Mouse (Mus musculus): ENCODE data around the gene A930017K11Rik. TPM values are rescaled to one million over a fixed set of nuclear protein-coding genes. Genes with fewer than 3 reads are reported as not detected.

The A930017K11Rik gene
- polyA plus RNA-seq (2016; fragmentation: Nextera tagmentation; extraction: Ambion mirVana): 0.08 and 0.13 TPM in 2 replicates

DNA sequence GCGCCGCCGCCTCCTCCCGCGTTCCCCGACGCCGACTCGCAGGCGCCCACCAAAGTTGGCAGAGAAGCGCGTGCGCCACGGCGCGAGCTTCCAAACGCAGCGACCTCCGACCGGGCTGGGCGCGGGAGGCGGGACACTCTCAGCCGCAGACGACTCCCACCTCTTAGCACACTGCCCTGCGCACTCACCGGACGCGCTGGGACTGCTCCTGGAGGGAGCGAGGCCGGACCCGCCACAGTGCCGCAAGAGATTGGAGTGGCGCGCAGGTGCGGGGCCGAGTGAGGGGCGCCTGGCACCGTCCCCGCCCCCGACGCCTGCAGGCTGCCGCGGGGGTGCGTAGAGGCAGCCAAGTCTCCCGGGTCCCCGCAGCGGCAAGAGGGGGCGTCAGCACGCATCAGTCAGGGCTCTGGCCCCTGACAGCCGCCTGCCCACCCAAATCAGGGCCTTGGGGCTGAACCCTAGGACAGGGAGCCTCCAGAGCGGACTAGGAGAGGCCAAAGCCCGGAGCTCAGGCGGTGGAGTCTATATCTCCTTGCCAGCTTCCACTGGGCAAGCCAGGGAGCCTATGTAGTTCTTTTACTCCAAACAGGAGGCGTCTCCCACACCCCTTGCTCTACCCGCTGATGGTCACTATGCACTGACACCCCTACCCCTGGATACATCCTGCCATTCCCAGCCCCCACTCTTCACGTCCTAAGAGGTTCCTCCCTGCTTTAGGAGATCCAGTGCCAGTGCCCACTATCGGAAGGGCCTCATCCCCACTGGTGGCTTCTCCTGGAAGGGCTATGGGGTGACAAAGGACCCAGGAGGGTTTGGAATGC is at the start of gene A930017K11Rik:
TSS of gene A930017K11Rik (minus strand) at position 763 of the 821 bp plus-strand sequence.
- peak within 1 kb of the TSS; percentile 36 for H3K4me3 ChIP-seq (replicated peaks)
- no peak within 1 kb of the TSS for H3K27ac ChIP-seq
- no peaks in the 10 kb centered on the region for H3K36me3 ChIP-seq (replicated peaks)
- H3K4me1 ChIP-seq: peaks cover 11% of the 10 kb centered on the region
- peaks cover 48% of the 10 kb centered on the region for H3K27me3 ChIP-seq
- H3K9ac ChIP-seq: no peak within 1 kb of the TSS
- peak within 1 kb of the TSS; percentile 54 for H3K4me2 ChIP-seq
- no peaks in the 10 kb centered on the region for H3K9me3 ChIP-seq
- WGBS: under 1% methylated on average over 51 of the region's 58 CpGs
- ATAC-seq (ENCODE audit: low FRiP score): no peak

- Histone ChIP-seq H3K27me3 (no peaks in the 10 kb centered on the region), H3K9ac (no peak overlapping the region), H3K27ac (no peak overlapping the region), H3K36me3 (replicated peaks) (peaks cover 66% of the 10 kb centered on the region), H3K9me3 (no peaks in the 10 kb centered on the region), H3K4me2 (no peak overlapping the region), H3K4me1 (no peaks in the 10 kb centered on the region), H3K4me3 (replicated peaks) (no peak overlapping the region)
- no peak for ATAC-seq (ENCODE audit: low FRiP score)
- WGBS: 92% methylated on average over 11 of the region's 11 CpGs
Observed at GRCm38 (mm10) chr17:25998425-25998824, 46.1 kb upstream of the A930017K11Rik start.

DNA sequence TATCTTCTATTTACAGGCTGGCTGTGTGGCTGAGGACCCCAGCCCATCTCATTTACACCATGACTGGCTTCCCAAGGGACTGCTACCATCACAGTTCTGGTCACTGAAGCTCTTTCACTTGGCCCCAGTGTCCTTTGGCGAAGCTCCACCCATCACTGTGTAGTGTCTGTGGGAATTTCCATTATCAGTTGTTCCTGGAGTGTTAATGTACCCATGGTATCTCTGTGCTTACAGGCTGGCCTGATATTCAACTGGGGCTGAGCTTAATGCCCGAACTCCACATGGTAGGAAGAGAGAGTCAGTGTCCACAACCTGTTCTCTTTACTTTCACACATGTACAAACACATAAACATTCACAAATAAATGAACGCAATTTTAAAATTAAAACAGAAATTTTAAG is 41.1 kb upstream of the A930017K11Rik start:
- WGBS: 91% methylated on average over 3 of the region's 3 CpGs
- ATAC-seq (ENCODE audit: low FRiP score): no peak
- H3K36me3 ChIP-seq (replicated peaks): peaks cover 80% of the 10 kb centered on the region

DNA sequence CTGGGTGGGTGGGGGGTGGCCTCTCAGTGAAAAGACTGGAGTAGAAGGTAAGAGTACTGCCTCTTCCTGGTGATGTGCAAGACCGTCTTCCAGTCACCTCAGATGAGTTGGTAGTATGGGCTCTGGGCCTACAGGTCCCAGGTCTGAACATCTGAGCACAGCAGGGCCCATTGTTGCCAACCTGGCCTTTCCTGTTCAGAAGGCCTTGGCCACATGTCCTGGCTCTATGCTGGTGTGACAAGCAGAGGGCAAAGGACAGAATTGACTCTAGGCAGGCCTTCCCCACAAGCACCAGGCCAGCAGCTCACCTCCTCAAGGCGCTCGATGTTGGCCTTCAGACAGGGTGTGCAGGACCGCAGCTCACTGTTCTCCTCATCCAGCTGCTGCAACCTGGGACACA is 39.9 kb upstream of the A930017K11Rik start:
- no peaks in the 10 kb centered on the region for H3K4me1 ChIP-seq
- H3K27me3 ChIP-seq: no peaks in the 10 kb centered on the region
- no peak overlapping the region for H3K4me2 ChIP-seq
- H3K36me3 ChIP-seq (replicated peaks): peaks cover 70% of the 10 kb centered on the region
- H3K27ac ChIP-seq: no peak overlapping the region
- WGBS: 95% methylated on average over 4 of the region's 4 CpGs
- no peaks in the 10 kb centered on the region for H3K9me3 ChIP-seq
- H3K9ac ChIP-seq: no peak overlapping the region
- H3K4me3 ChIP-seq (replicated peaks): no peak overlapping the region
- ATAC-seq (ENCODE audit: low FRiP score): no peak

More for the DNA sequence above, 41.1 kb upstream of the A930017K11Rik start:
- Histone ChIP-seq H3K9ac (no peak overlapping the region), H3K9me3 (no peaks in the 10 kb centered on the region), H3K4me2 (no peak overlapping the region), H3K27ac (no peak overlapping the region), H3K27me3 (no peaks in the 10 kb centered on the region), H3K4me3 (replicated peaks) (no peak overlapping the region), H3K4me1 (no peaks in the 10 kb centered on the region)

DNA sequence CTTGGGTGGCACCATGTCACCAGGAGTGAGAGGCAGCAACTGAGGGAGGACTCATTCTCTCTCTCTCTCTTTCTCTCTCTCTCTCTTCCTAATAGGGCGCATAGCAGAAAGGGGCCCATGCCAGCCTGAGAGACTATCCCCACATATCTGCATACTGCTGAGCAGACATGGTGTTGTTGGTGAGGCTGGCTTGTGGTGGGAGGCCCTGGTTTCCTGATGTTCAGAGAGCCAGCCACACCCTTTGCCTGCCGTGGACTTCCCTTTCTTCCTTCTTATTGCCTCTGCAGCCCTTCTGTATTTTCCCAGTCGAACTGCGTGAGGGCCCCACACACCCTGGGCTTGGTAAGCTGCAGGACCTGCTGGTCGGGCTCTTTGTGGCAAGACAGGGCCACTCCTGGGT is 38.0 kb upstream of the A930017K11Rik start:
- no peak overlapping the region for H3K4me2 ChIP-seq
- H3K4me3 ChIP-seq (replicated peaks): no peak overlapping the region
- H3K4me1 ChIP-seq: peaks cover 3% of the 10 kb centered on the region; the same call in 1 of the 2 replicates
- no peak overlapping the region for H3K27ac ChIP-seq
- WGBS: 96% methylated on average over 5 of the region's 5 CpGs
- H3K9ac ChIP-seq: no peak overlapping the region
- H3K27me3 ChIP-seq: no peaks in the 10 kb centered on the region
- H3K9me3 ChIP-seq: no peaks in the 10 kb centered on the region
- no peak for ATAC-seq (ENCODE audit: low FRiP score)
- H3K36me3 ChIP-seq (replicated peaks): peaks cover 62% of the 10 kb centered on the region

DNA sequence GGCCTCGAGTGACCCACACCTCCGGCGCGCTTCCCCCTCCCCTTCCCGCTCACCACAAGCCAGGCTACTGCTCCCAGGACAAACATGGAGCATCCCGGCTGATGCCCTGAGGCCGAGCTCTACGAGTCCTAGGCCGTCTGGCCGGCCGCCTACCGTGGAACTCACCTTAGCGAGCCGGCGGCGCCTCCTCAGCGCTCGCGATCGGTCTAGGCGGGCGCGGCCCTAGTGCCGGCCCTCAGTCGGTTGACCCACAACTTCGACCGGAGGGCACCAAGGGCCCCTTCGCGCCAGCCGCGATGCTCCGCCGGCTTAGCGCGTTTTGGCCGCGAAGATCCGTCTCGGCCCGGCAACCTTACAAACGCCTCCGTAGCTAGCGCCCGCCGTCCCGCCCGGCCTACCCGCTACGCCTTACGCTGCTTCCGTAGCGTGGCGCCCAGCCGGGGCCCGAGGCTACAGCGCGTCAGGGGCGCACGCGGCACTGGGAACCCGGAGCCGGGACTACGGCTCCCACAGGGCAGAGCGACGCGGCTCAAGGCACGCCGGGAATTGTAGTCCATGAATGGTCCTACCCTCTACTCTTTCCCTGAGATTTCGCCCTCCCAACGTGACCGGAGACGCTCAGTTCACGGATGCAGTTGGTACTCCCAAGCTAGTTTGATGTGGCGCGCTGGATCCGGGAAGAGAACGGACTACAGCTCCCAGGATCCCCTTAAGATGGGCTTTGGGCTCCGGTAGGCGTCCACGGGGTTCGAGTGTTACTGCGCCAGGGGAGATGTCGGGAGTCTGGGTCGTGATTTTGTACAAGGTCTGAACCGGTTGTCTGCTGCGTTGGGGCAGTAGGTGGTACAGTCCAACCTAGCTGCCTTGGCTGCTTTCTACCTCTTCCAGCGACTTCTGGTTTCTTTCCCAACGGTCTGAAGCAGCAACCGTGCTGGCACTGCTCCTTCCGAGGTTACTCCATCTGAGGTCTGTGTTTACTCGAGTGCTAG is 33.2 kb upstream of the A930017K11Rik start, which contains the start of gene Capn15:
TSS of gene Capn15 (minus strand) at position 491 of the 989 bp plus-strand sequence.
- under 1% methylated on average over 91 of the region's 91 CpGs for WGBS
- H3K4me2 ChIP-seq: peak within 1 kb of the TSS; percentile 75
- no peaks in the 10 kb centered on the region for H3K9me3 ChIP-seq
- H3K27ac ChIP-seq: peak within 1 kb of the TSS; percentile 82
- peak within 1 kb of the TSS; percentile 82 for H3K9ac ChIP-seq
- H3K4me3 ChIP-seq (replicated peaks): peak within 1 kb of the TSS; percentile 75
- peak; percentile 99 for ATAC-seq (ENCODE audit: low FRiP score)
- peaks cover 21% of the 10 kb centered on the region for H3K4me1 ChIP-seq
- H3K36me3 ChIP-seq (replicated peaks): peaks cover 21% of the 10 kb centered on the region
- no peaks in the 10 kb centered on the region for H3K27me3 ChIP-seq

- Histone ChIP-seq H3K9ac (peak overlapping the region; percentile 82), H3K36me3 (replicated peaks) (peaks cover 12% of the 10 kb centered on the region), H3K27ac (peak overlapping the region; percentile 82), H3K4me3 (replicated peaks) (peak overlapping the region; percentile 75), H3K4me2 (peak overlapping the region; percentile 75), H3K27me3 (no peaks in the 10 kb centered on the region), H3K9me3 (no peaks in the 10 kb centered on the region), H3K4me1 (peaks cover 21% of the 10 kb centered on the region)
- no peak for ATAC-seq (ENCODE audit: low FRiP score)
- WGBS: 16% methylated on average over 17 of the region's 17 CpGs
Observed at GRCm38 (mm10) chr17:25984556-25985305, 32.4 kb upstream of the A930017K11Rik start.

DNA sequence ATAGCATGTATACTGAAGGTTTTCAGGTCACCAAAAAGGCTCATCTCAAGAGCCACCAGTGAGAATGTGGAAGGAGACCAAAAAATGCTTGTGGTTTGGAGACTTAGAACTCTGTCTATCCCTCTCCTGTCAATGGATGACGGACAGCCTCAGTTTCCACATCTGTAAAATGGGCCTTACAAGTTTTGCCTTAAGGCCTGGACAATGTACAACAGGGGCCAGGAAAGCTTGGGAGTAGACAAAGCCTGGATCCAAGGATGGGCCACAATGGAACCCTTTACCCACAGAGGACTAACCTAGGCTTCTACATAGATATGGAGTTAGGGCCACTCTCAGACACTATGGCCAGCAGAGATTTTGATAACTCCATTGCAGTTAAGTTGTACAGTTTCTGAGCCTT is 31.7 kb upstream of the A930017K11Rik start:
- 94% methylated on average over 1 of the region's 1 CpGs for WGBS
- Histone ChIP-seq H3K4me1 (peaks cover 21% of the 10 kb centered on the region), H3K27me3 (no peaks in the 10 kb centered on the region), H3K9ac (peak overlapping the region; percentile 82; the same call in 1 of the 2 replicates), H3K9me3 (no peaks in the 10 kb centered on the region), H3K36me3 (replicated peaks) (peaks cover 7% of the 10 kb centered on the region; the same call in 1 of the 2 replicates), H3K4me2 (peak overlapping the region; percentile 75), H3K4me3 (replicated peaks) (peak overlapping the region; percentile 75), H3K27ac (no peak overlapping the region)
- ATAC-seq (ENCODE audit: low FRiP score): no peak

DNA sequence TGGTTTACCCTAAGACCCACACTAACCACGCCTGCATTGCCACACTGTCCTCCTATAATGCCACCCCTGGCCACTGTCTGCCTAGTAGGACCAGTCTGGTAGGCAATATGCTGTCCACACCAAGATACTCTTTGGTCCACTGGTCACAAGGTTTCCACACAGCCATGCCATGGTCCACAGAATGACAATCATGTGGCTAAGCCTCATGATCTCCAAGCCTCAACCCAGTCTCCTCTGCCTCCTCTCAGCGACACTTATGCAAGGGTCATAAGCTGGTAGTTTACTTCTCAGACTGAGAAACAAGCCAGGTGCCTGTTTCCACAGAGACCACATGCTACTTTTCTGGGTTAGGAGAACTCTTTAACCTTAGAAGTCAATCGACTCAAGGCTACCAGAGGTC is 30.5 kb upstream of the A930017K11Rik start:
- ATAC-seq (ENCODE audit: low FRiP score): no peak
- peaks cover 6% of the 10 kb centered on the region; the same call in 1 of the 2 replicates for H3K36me3 ChIP-seq (replicated peaks)
- H3K9ac ChIP-seq: no peak overlapping the region
- no peak overlapping the region for H3K27ac ChIP-seq
- no peaks in the 10 kb centered on the region for H3K27me3 ChIP-seq
- no peaks in the 10 kb centered on the region for H3K9me3 ChIP-seq
- WGBS: 94% methylated on average over 3 of the region's 3 CpGs
- H3K4me3 ChIP-seq (replicated peaks): no peak overlapping the region
- H3K4me2 ChIP-seq: no peak overlapping the region
- peaks cover 21% of the 10 kb centered on the region for H3K4me1 ChIP-seq

DNA sequence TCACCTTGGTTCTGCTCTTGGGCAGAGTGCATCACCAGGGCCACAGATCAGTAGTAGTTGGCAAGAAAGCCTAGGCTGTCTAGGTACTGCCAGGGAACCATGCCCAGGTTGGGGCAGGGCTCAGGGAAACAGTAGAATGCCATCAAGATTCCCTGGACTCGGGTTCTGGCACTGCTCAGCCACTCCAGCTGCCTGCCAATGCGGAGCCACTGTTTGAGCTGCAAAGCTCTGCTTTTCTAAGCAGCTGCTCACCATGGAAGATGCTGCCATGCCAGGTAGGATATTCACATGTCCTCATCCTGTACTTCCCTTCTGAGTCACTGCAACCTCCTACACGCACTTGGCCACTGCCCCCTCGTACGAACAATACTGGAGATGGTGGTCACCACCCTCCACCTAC is 28.5 kb upstream of the A930017K11Rik start:
- H3K4me1 ChIP-seq: peaks cover 17% of the 10 kb centered on the region
- WGBS: 91% methylated on average over 5 of the region's 5 CpGs
- H3K9ac ChIP-seq: no peak overlapping the region
- H3K9me3 ChIP-seq: no peaks in the 10 kb centered on the region
- ATAC-seq (ENCODE audit: low FRiP score): no peak
- no peak overlapping the region for H3K4me2 ChIP-seq
- peaks cover 6% of the 10 kb centered on the region; the same call in 1 of the 2 replicates for H3K36me3 ChIP-seq (replicated peaks)
- H3K27me3 ChIP-seq: no peaks in the 10 kb centered on the region
- H3K4me3 ChIP-seq (replicated peaks): no peak overlapping the region
- H3K27ac ChIP-seq: no peak overlapping the region

- Histone ChIP-seq H3K9ac (no peak overlapping the region), H3K4me1 (peaks cover 17% of the 10 kb centered on the region), H3K27me3 (no peaks in the 10 kb centered on the region), H3K27ac (no peak overlapping the region), H3K36me3 (replicated peaks) (peaks cover 6% of the 10 kb centered on the region; the same call in 1 of the 2 replicates), H3K4me3 (replicated peaks) (no peak overlapping the region), H3K4me2 (no peak overlapping the region), H3K9me3 (no peaks in the 10 kb centered on the region)
- 92% methylated on average over 5 of the region's 5 CpGs for WGBS
- no peak for ATAC-seq (ENCODE audit: low FRiP score)
Observed at GRCm38 (mm10) chr17:25979829-25980738, 27.7 kb upstream of the A930017K11Rik start.
